Mouse (Mus musculus): ENCODE results near the gene Dclre1c. TPM values are rescaled to one million over a fixed set of nuclear protein-coding genes. Genes with fewer than 3 reads are reported as not detected.
"Not testable (repeated sequence)": the region's sequence is repeated elsewhere in the genome, so short reads cannot be mapped to it uniquely, and the experiment has no call there.

The Dclre1c gene
- polyA plus RNA-seq (2015; fragmentation: Nextera tagmentation; extraction: Ambion mirVana) = 6.1 and 6.2 TPM in 2 replicates

GRCm38 (mm10) chr2:3423841-3424578 is at the start of gene Dclre1c:
Gene Dclre1c (plus strand): TSS chr2:3424131.
- Histone ChIP-seq H3K4me3 (peak within 1 kb of the TSS; percentile 75), H3K4me1 (peaks cover 8% of the 10 kb centered on the region; the same call in 1 of the 2 replicates), H3K9me3 (no peaks in the 10 kb centered on the region), H3K27me3 (no peaks in the 10 kb centered on the region), H3K36me3 (no peaks in the 10 kb centered on the region), H3K9ac (peak within 1 kb of the TSS; percentile 60), H3K4me2 (peak within 1 kb of the TSS; percentile 97), H3K27ac (no peak within 1 kb of the TSS)
- WGBS = 1% methylated on average over 29 of the region's 29 CpGs
- peak; percentile 99 for ATAC-seq (ENCODE audit: borderline replicate concordance, extremely low read depth, low FRiP score, low TSS enrichment)

GRCm38 (mm10) chr2:3387105-3387860 is 36.6 kb upstream of the Dclre1c start:
- Histone ChIP-seq H3K4me3 (no peak overlapping the region), H3K36me3 (no peaks in the 10 kb centered on the region), H3K4me1 (no peaks in the 10 kb centered on the region), H3K27ac (no peak overlapping the region), H3K4me2 (no peak overlapping the region), H3K9ac (no peak overlapping the region), H3K27me3 (no peaks in the 10 kb centered on the region), H3K9me3 (no peaks in the 10 kb centered on the region)
- ATAC-seq (ENCODE audit: borderline replicate concordance, extremely low read depth, low FRiP score, low TSS enrichment) = no peak
- WGBS = 82% methylated on average over 6 of the region's 6 CpGs

GRCm38 (mm10) chr2:3391945-3392344 is 32.0 kb upstream of the Dclre1c start:
- no peaks in the 10 kb centered on the region for H3K27me3 ChIP-seq
- H3K9ac ChIP-seq = no peak overlapping the region
- no peaks in the 10 kb centered on the region for H3K9me3 ChIP-seq
- ATAC-seq (ENCODE audit: borderline replicate concordance, extremely low read depth, low FRiP score, low TSS enrichment) = no peak; the same call in 1 of the 2 replicates
- H3K27ac ChIP-seq = no peak overlapping the region
- H3K4me2 ChIP-seq = no peak overlapping the region
- WGBS = 71% methylated on average over 2 of the region's 2 CpGs
- H3K4me1 ChIP-seq = no peaks in the 10 kb centered on the region
- H3K4me3 ChIP-seq = no peak overlapping the region
- H3K36me3 ChIP-seq = no peaks in the 10 kb centered on the region

GRCm38 (mm10) chr2:3397110-3397509 is 26.8 kb upstream of the Dclre1c start, which contains the start of gene Olah:
Gene Olah (minus strand): TSS chr2:3397210.
- not testable (repeated sequence) for H3K4me2 ChIP-seq; H3K36me3 ChIP-seq; H3K27me3 ChIP-seq; H3K4me3 ChIP-seq; H3K9me3 ChIP-seq; H3K4me1 ChIP-seq; ATAC-seq (ENCODE audit: borderline replicate concordance, extremely low read depth, low FRiP score, low TSS enrichment); H3K27ac ChIP-seq; H3K9ac ChIP-seq
- WGBS = 67% methylated on average over 10 of the region's 10 CpGs

GRCm38 (mm10) chr2:3405981-3406380 is 17.9 kb upstream of the Dclre1c start:
- Histone ChIP-seq H3K27me3 (no peaks in the 10 kb centered on the region), H3K9me3 (no peaks in the 10 kb centered on the region), H3K36me3 (no peaks in the 10 kb centered on the region), H3K9ac (no peak overlapping the region), H3K4me3 (no peak overlapping the region), H3K4me2 (no peak overlapping the region), H3K4me1 (no peaks in the 10 kb centered on the region), H3K27ac (no peak overlapping the region)
- 71% methylated on average over 4 of the region's 4 CpGs for WGBS
- ATAC-seq (ENCODE audit: borderline replicate concordance, extremely low read depth, low FRiP score, low TSS enrichment) = no peak

- WGBS = 66% methylated on average over 7 of the region's 7 CpGs
- no peaks in the 10 kb centered on the region for H3K9me3 ChIP-seq
- no peak overlapping the region for H3K27ac ChIP-seq
- H3K4me2 ChIP-seq = no peak overlapping the region
- no peak for ATAC-seq (ENCODE audit: borderline replicate concordance, extremely low read depth, low FRiP score, low TSS enrichment)
- no peaks in the 10 kb centered on the region for H3K27me3 ChIP-seq
- no peaks in the 10 kb centered on the region for H3K36me3 ChIP-seq
- no peak overlapping the region for H3K4me3 ChIP-seq
- no peaks in the 10 kb centered on the region for H3K4me1 ChIP-seq
- H3K9ac ChIP-seq = no peak overlapping the region
Measured at GRCm38 (mm10) chr2:3407756-3408155, 16.2 kb upstream of the Dclre1c start.

- 40% methylated on average over 4 of the region's 4 CpGs for WGBS
- H3K27ac ChIP-seq = no peak overlapping the region
- H3K36me3 ChIP-seq = no peaks in the 10 kb centered on the region
- H3K9me3 ChIP-seq = no peaks in the 10 kb centered on the region
- no peak overlapping the region for H3K9ac ChIP-seq
- H3K27me3 ChIP-seq = peaks cover 19% of the 10 kb centered on the region; the same call in 1 of the 2 replicates
- ATAC-seq (ENCODE audit: borderline replicate concordance, extremely low read depth, low FRiP score, low TSS enrichment) = no peak
- H3K4me3 ChIP-seq = no peak overlapping the region
- H3K4me2 ChIP-seq = no peak overlapping the region
- H3K4me1 ChIP-seq = 0 out of 2 replicates have a peak, but pooled peaks cover 5% of the 10 kb centered on the region
Measured at GRCm38 (mm10) chr2:3414241-3414640, 9.7 kb upstream of the Dclre1c start.

GRCm38 (mm10) chr2:3415676-3416075 is 8.3 kb upstream of the Dclre1c start:
- no peak for ATAC-seq (ENCODE audit: borderline replicate concordance, extremely low read depth, low FRiP score, low TSS enrichment)
- no peak overlapping the region for H3K9ac ChIP-seq
- H3K27me3 ChIP-seq = peaks cover 19% of the 10 kb centered on the region; the same call in 1 of the 2 replicates
- H3K27ac ChIP-seq = no peak overlapping the region
- H3K4me2 ChIP-seq = no peak overlapping the region
- H3K4me3 ChIP-seq = no peak overlapping the region
- H3K4me1 ChIP-seq = 0 out of 2 replicates have a peak, but pooled peaks cover 5% of the 10 kb centered on the region
- no peaks in the 10 kb centered on the region for H3K9me3 ChIP-seq
- WGBS = 18% methylated on average over 1 of the region's 1 CpGs
- H3K36me3 ChIP-seq = no peaks in the 10 kb centered on the region

GRCm38 (mm10) chr2:3418883-3419431 is 5.0 kb upstream of the Dclre1c start:
- 1% methylated on average over 38 of the region's 38 CpGs for WGBS
- ATAC-seq (ENCODE audit: borderline replicate concordance, extremely low read depth, low FRiP score, low TSS enrichment) = peak; percentile 91
- peak overlapping the region; percentile 84 for H3K4me2 ChIP-seq
- peak overlapping the region; percentile 38 for H3K9ac ChIP-seq
- H3K4me3 ChIP-seq = peak overlapping the region; percentile 54
- no peaks in the 10 kb centered on the region for H3K9me3 ChIP-seq
- no peaks in the 10 kb centered on the region for H3K36me3 ChIP-seq
- H3K27me3 ChIP-seq = peaks cover 19% of the 10 kb centered on the region; the same call in 1 of the 2 replicates
- 0 out of 2 replicates have a peak, but pooled peaks cover 5% of the 10 kb centered on the region for H3K4me1 ChIP-seq
- no peak overlapping the region for H3K27ac ChIP-seq

- no peaks in the 10 kb centered on the region for H3K9me3 ChIP-seq
- WGBS = 70% methylated on average over 4 of the region's 4 CpGs
- H3K36me3 ChIP-seq = no peaks in the 10 kb centered on the region
- H3K27me3 ChIP-seq = peaks cover 19% of the 10 kb centered on the region; the same call in 1 of the 2 replicates
- ATAC-seq (ENCODE audit: borderline replicate concordance, extremely low read depth, low FRiP score, low TSS enrichment) = no peak
- H3K4me2 ChIP-seq = no peak overlapping the region
- no peak overlapping the region for H3K27ac ChIP-seq
- no peak overlapping the region for H3K4me3 ChIP-seq
- peaks cover 13% of the 10 kb centered on the region; the same call in 1 of the 2 replicates for H3K4me1 ChIP-seq
- no peak overlapping the region for H3K9ac ChIP-seq
Measured at GRCm38 (mm10) chr2:3420157-3420556, 3.8 kb upstream of the Dclre1c start.

- no peak for ATAC-seq (ENCODE audit: borderline replicate concordance, extremely low read depth, low FRiP score, low TSS enrichment)
- no peak within 1 kb of the TSS for H3K9ac ChIP-seq
- H3K27ac ChIP-seq = no peak within 1 kb of the TSS
- no peak within 1 kb of the TSS for H3K4me3 ChIP-seq
- no peaks in the 10 kb centered on the region for H3K9me3 ChIP-seq
- H3K27me3 ChIP-seq = peaks cover 7% of the 10 kb centered on the region; the same call in 1 of the 2 replicates
- WGBS = 61% methylated on average over 3 of the region's 3 CpGs
- H3K4me2 ChIP-seq = peak within 1 kb of the TSS; percentile 97
- no peaks in the 10 kb centered on the region for H3K36me3 ChIP-seq
- H3K4me1 ChIP-seq = peaks cover 13% of the 10 kb centered on the region; the same call in 1 of the 2 replicates
Measured at GRCm38 (mm10) chr2:3422548-3422947, 1.4 kb upstream of the Dclre1c start, which contains the start of gene Meig1. Gene Meig1 (minus strand): TSS chr2:3422648.

Measured in lung, embryonic 15.5 days (tissue).